Mouse (Mus musculus) brown adipose tissue, adult 24 weeks (tissue): ENCODE measurements around the gene Dclre1c. TPM values are rescaled to one million over a fixed set of nuclear protein-coding genes. Genes with fewer than 3 reads are reported as not detected.
"Not testable (repeated sequence)": the region's sequence is repeated elsewhere in the genome, so short reads cannot be mapped to it uniquely, and the experiment has no call there.

ENCODE experiments used
- H3K27ac ChIP-seq: fragments of 200-500 bp; replicated peaks from 2 replicates; pipeline ENCODE4 v1.5.1; 2012; ENCODE audit warnings: low read depth, mild to moderate bottlenecking, low read length
- H3K4me1 ChIP-seq: fragments of 200-500 bp; 2 replicates; pipeline ENCODE4 v1.6.1; 2012; ENCODE audit warnings: low read length, mixed read lengths; ENCODE audit not compliant: control insufficient read depth, insufficient read depth, insufficient read length
- H3K4me3 ChIP-seq: fragments of 200-500 bp; 2 replicates; pipeline ENCODE4 v1.5.1; 2012; ENCODE audit warnings: low read depth, mild to moderate bottlenecking, low read length, moderate library complexity; ENCODE audit not compliant: insufficient read depth
- polyA plus RNA-seq: library from polyadenylated mRNA; stranded (reverse); fragments of >200 nt; gene quantifications from 2 replicates; pipeline ENCODE4 v1.2.4, GENCODE M21; 2012; ENCODE audit not compliant: missing spikeins, insufficient read depth, insufficient read length

Gene Dclre1c
- 3.5 and 4.6 TPM in 2 replicates for polyA plus RNA-seq

DNA sequence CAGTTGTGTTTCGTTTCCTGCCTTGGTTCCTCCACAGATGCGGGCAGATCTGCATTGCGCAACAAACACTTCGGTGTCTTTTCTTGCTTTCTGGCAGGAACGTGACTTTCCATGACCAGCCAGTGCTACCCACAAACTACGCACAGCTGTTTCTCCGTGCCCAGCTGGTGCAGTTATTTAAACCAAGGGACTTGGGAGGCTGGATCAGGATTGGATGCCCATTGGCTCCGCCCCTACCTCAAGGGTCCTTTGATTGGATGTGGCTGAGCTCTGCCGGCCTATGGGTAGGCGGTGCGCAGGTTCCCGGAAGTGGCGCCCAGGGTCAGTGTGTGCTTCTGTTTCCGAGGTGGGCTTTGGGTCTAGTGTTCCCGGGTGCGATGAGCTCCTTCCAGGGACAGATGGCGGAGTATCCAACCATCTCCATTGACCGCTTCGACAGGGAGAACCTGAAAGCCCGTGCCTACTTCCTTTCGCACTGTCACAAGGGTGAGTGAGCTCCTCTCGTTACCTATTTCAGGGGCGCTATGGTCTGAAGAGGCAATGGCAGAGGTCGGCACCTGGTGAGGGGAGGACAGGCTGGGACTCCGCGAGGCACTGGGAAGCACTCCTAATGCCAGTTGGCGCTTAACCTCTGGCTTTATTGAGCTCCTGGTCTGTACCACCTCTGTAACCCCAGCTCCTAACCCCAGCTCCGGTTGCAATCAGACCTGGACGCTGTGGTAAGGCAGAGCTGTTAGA lies at the start of gene Dclre1c:
Gene Dclre1c, plus strand, starts transcription at position 291 of the 738 bp plus-strand sequence.
- Histone ChIP-seq H3K4me1 (no peaks in the 10 kb centered on the region; the same call in 1 of the 2 replicates), H3K27ac (peak within 1 kb of the TSS; percentile 64), H3K4me3 (peak within 1 kb of the TSS; percentile 89)

DNA sequence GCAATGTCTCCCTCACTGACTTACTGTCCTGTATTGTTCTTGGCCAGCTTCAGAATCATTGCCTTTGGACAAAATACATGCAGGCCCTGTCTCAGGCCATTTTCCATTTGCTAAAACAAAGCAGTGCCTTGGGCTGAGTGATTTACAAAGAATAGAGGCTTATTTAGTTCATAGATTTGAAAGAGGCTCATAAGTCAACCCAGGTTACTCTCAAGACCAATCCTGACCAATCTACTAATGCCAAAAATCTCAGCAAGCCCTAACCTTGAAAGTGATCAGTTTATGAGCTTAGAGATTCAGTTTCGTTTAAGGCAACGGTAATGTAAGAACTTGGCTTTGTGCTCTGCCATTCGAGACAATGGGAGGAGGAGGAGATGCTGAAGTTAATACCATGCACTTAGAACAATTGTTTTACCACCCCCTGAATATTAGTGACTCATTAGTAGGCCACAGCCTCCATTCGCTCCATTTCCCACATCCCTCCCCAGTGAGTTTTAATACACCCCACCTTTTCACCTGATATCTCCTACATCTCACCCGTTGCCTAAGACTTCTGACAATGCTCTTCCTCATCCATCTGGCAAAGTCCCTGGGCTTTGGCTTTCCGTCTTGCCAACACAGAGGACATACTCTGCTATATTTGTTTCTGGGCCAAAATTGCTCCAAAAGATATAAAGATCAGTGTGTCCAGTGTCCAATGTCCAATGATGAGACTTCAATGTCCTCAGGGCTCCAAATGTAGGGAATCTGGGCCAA lies 36.6 kb upstream of the Dclre1c start:
- no peaks in the 10 kb centered on the region for H3K4me1 ChIP-seq
- H3K27ac ChIP-seq: no peak overlapping the region
- H3K4me3 ChIP-seq: no peak overlapping the region

DNA sequence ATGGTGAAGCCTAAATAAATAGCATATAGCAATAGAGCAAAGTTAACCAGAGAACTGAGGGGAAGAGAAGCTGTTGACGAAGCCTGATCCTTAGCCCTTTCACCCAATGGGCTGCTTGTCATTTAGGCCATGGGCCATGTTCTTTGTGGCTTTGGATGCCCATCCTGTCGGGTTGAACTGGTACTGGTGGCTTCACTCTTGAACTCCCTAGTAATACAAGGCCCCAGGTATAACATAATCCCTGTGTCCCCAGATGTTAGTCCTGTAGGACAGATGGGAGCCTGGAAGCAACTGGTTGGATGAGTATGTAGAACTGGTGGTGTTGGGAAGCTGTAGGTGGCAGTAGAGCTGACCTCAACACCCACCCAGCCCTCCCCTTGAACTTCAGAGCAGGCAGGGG lies 32.0 kb upstream of the Dclre1c start:
- Histone ChIP-seq H3K4me3 (no peak overlapping the region), H3K4me1 (no peaks in the 10 kb centered on the region), H3K27ac (no peak overlapping the region)

DNA sequence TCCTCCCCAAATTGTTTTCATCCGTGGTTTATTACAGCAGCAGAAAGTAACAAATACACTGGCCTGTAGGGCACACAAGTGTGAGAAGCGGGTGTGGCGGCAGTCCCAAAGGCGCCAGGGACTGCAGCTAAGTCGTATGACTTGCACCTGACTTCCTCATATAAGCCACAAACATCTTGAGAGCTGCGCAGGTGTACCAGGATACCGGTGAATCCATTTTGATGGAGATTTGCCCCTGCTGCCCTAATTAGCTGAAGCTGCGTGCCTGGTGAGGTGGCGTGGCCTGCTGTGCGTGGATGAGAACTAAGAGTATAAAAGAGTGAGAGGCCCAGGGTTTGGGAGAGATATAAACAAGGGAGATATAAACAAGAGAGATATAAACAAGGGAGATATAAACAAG lies 26.8 kb upstream of the Dclre1c start, which contains the start of gene Olah:
Gene Olah, minus strand, starts transcription at position 101 of the 400 bp plus-strand sequence.
- not testable (repeated sequence) for H3K4me3 ChIP-seq, H3K4me1 ChIP-seq, H3K27ac ChIP-seq

DNA sequence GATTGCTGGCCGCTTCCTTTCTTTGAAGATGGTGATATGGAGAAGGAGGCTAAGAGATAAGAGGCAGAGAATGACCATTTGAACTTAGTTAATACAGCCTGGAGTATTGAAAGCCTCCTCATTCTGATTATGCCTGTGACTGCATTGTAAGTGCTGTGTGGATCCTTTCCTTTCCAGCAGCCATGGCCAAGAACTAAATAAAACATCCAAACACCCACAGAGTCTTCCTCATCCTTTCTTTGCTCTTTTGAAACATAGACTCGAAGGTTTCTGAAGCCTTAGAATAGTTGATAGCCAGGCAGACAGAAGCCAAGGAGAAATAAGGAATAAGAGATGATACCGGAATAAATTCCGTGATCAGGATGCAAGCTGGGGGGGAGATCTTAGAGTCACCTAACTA lies 17.9 kb upstream of the Dclre1c start:
- no peak overlapping the region for H3K27ac ChIP-seq
- no peak overlapping the region for H3K4me3 ChIP-seq

DNA sequence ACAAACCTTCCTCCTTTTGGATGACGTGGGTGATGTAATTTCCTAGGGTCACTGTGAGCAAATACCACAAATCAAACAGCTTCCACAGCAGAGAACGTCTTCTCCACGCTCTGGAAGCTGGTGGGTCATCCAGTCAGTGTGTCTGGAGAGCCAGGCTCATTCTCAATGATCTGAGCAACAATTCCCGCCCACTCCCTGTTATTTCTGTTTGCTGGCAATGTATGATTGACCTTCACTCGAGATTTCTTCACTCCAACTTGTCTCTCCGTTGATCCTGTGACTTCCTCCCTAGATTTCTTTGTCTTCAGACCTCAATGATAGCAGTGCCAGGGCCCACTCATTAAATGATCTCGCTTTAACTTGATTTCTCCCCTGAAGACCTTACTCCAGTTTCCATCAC lies 16.2 kb upstream of the Dclre1c start:
- Histone ChIP-seq H3K27ac (no peak overlapping the region), H3K4me3 (no peak overlapping the region), H3K4me1 (no peaks in the 10 kb centered on the region)

More for the DNA sequence above, 17.9 kb upstream of the Dclre1c start:
- H3K4me1 ChIP-seq: no peaks in the 10 kb centered on the region

DNA sequence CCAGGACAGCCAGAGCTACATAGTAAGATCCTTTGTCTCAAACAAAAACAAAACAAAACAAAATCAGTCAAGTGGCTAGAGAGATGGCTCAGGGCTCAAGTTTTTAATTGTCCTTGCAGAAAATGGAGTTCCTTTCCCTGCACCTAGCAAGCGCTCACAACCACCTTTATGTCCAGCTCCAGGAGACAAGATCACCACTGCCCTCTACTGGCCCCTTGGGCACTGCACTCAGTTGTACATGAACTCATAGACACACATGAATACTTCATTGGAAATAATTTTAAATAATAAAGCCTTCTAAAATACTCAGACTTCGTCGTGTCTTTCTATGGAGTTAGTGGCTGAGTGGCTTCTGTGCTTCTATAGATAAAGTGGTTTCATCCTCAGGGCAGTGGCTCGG lies 9.7 kb upstream of the Dclre1c start:
- Histone ChIP-seq H3K4me1 (no peaks in the 10 kb centered on the region), H3K4me3 (no peak overlapping the region), H3K27ac (no peak overlapping the region)

DNA sequence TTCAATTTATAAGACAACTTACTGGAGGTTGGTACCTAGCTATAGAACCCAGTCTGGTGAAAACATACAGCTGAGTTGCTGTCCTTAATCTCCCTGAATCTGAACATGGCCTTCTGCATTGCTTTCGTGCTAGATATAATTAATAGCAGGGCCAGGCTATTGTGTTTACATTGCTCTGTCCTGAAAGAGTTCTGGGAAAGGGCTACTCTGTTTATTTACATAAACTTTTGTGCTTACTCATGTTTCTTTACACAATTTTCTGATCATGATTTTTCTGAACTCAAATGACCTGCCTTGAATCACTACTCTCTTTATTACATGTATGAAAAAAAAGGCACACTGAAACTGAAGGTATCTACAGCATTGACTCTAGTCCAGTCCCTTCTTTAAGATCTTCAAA lies 8.3 kb upstream of the Dclre1c start:
- H3K27ac ChIP-seq: no peak overlapping the region
- H3K4me1 ChIP-seq: no peaks in the 10 kb centered on the region
- H3K4me3 ChIP-seq: no peak overlapping the region

DNA sequence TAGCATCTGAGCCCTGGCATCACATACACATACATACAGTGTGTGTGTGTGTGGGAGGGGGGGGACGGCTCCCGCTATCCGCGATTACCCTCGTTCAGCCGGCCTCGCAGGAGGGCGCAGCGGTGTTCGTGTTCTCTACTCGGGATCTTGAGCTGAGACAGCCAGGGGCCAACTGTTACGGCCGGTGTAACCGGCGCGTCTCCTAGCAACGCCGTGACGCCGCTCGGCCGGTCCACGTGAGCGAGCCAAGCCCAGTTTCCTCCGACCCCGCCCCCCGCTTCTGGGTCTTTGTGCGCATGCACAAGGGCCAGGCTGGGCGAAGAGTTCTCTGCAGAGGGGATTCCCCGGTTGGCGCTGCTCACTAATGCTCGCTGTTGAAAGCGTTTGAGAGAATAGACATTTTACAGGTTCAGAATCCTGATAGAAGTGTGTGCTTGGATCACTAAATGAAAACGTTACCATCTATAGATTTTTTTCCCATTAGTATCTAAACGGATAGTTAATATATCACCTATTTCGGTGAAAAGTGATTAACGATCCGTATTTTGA lies 5.0 kb upstream of the Dclre1c start:
- H3K27ac ChIP-seq: no peak overlapping the region
- peak overlapping the region; percentile 72 for H3K4me3 ChIP-seq
- no peaks in the 10 kb centered on the region for H3K4me1 ChIP-seq

DNA sequence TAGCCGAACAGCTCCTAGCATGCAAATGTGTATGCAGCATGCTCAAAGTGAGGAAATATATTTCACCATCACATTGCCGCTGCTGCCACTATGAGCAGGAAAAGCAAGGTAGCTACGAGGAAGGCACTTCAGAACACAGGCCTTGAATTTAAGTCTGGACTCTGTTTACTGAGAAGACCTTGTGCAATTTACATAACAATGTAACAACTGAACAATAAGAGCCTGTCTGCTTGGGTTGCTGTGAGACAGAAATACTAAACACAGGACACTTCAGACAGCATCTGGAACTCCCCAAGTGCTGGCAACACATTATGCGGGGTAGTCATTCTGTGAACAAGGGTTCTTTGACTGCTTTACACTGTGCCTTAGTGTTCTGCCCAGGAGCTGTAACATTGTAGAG lies 3.8 kb upstream of the Dclre1c start:
- H3K27ac ChIP-seq: no peak overlapping the region
- no peaks in the 10 kb centered on the region; the same call in 1 of the 2 replicates for H3K4me1 ChIP-seq
- no peak overlapping the region for H3K4me3 ChIP-seq

DNA sequence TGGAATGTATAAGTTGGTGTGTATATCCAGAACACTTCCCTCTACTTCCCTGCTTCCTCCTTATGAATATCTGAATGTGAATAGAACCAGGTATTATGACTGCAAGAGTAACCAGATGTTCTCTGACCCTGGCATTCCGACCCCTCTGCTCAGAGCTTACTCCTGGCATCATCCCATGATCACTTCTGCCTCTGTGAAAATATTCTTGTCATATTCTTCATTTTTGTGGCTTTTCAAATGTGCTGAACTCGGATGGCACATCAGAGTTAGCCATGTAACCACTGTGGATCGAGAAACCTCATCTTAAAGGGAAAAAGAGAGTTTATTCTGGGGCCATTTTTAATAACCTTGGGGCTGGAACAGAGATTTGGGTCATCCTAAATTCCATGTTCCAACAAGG lies 1.4 kb upstream of the Dclre1c start, which contains the start of gene Meig1:
Gene Meig1, minus strand, starts transcription at position 101 of the 400 bp plus-strand sequence.
- Histone ChIP-seq H3K4me1 (no peaks in the 10 kb centered on the region; the same call in 1 of the 2 replicates), H3K27ac (peak within 1 kb of the TSS; percentile 64), H3K4me3 (no peak within 1 kb of the TSS)

DNA sequence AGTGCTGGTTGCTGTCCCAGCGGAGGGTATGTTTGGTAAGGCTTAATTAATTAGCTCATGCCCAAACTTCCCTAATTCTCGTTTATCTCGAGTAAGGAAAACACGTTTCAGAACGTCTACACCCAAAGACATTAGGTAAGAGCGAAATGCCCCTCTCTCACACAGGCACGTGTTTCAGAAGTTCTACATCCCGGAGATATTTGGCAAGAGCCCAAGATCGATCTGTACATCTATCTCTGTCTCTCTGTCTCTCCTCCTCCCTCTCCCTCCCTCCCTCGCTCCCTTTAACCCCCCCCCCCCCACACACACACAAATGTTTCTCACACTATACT lies 614 bp downstream of the Dclre1c start:
- Histone ChIP-seq H3K27ac (peak overlapping the region; percentile 54), H3K4me3 (peak overlapping the region; percentile 89), H3K4me1 (no peaks in the 10 kb centered on the region; the same call in 1 of the 2 replicates)

DNA sequence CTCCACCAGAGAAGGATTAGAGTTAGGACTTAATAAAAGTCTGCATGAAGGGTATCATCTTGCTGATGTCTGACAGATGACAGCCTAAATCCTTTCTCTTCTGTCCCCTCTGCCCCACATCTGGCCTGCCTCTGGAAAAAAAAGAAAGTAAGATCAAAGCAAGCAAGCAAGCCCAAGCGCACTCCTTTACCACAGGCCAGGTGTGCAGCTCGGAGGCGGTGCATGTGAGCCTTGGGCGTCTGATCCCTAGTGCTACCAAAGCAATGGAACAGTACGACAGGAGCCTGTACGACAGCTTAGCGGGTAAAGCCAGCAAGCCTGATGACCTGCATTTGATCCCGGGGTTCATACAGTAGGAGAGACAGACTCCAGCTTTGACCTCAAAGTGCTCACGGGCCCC lies 7.0 kb downstream of the Dclre1c start:
- H3K27ac ChIP-seq: no peak overlapping the region
- H3K4me1 ChIP-seq: no peaks in the 10 kb centered on the region
- no peak overlapping the region for H3K4me3 ChIP-seq

DNA sequence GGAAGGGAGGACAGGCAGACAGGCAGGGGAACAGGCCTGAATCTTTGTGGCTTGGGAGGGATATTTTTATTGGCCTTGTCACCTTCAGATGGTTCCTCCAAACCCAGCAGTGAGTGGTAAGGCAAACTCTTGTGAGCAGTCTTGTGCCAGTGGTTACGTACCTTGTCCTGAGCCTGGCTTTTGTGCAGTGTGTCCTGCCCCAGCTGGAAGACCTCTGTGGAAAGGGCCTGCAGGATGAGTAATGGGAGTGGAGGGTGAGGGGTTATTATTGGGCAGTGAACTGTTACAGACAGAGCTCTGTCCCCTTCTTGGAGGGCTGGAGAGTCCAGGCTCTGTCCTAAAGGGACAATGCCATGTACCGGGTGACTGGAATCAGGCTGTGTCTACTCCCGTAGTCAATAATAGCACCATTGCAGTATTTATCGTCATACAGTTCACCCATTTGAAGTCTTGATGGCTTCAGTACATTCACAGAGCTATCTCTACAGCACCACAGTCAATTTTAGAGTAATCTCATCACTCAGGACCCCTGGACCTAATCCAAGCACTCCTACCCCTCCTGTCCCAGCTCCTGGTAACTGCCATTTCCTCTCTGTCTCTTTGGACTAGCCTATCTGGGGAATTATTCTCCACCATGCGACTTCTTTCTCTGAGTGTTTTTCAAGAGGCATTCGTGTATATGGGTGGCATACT lies 11.6 kb downstream of the Dclre1c start:
- no peaks in the 10 kb centered on the region for H3K4me1 ChIP-seq
- H3K27ac ChIP-seq: no peak overlapping the region
- H3K4me3 ChIP-seq: no peak overlapping the region

DNA sequence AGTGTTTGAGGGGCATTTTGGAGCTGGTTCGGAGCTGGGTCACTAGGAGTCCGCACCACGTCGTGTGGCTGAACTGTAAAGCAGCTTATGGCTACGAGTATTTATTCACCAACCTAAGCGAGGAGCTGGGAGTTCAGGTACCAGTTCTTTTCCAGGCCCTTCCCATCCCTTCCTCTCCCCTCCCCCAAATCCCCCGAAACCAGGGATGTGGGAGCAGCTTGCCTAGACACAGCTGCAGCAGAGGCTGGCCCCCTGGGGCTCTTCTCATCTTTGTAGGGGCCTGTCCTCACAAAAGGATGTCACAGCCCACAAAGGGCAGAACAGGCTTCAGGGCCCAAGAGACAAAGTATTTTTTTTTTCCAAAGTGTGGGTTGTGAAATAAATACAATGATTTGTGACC lies 14.0 kb downstream of the Dclre1c start:
- no peak overlapping the region for H3K27ac ChIP-seq
- H3K4me1 ChIP-seq: no peaks in the 10 kb centered on the region
- H3K4me3 ChIP-seq: no peak overlapping the region
